Mouse (Mus musculus): ENCODE results near the gene Sipa1l1. TPM values are rescaled to one million over a fixed set of nuclear protein-coding genes. Genes with fewer than 3 reads are reported as not detected.

Sipa1l1 gene
- total RNA-seq, 2 experiments from 2014 or later: 27.7 to 32.6 TPM

- no peak for DNase-seq (ENCODE audit: low spot score in 2 of 2)
These were observed 116.9 kb downstream of the Sipa1l1 start for GRCm38 (mm10) chr12:82286068-82286467.

- no peak for DNase-seq (ENCODE audit: low spot score in 2 of 2)
These were observed 117.7 kb downstream of the Sipa1l1 start for GRCm38 (mm10) chr12:82286804-82287203.

GRCm38 (mm10) chr12:82293545-82294247 lies 124.6 kb downstream of the Sipa1l1 start:
- DNase-seq (ENCODE audit: low spot score in 2 of 2): no peak

GRCm38 (mm10) chr12:82294906-82295887 lies 126.1 kb downstream of the Sipa1l1 start:
- DNase-seq (ENCODE audit: low spot score in 2 of 2): no peak

GRCm38 (mm10) chr12:82296276-82296675 lies 127.2 kb downstream of the Sipa1l1 start:
- no peak for DNase-seq (ENCODE audit: low spot score in 2 of 2)

- DNase-seq (ENCODE audit: low spot score in 2 of 2): no peak
These were observed 128.1 kb downstream of the Sipa1l1 start for GRCm38 (mm10) chr12:82297196-82297595.

GRCm38 (mm10) chr12:82298662-82299460 lies 129.7 kb downstream of the Sipa1l1 start:
- no peak for DNase-seq (ENCODE audit: low spot score in 2 of 2)

GRCm38 (mm10) chr12:82304140-82304539 lies 135.0 kb downstream of the Sipa1l1 start:
- no peak for DNase-seq (ENCODE audit: low spot score in 2 of 2)

GRCm38 (mm10) chr12:82306035-82306434 lies 136.9 kb downstream of the Sipa1l1 start:
- DNase-seq (ENCODE audit: low spot score in 2 of 2): no peak

GRCm38 (mm10) chr12:82311593-82311992 lies 142.5 kb downstream of the Sipa1l1 start:
- DNase-seq (ENCODE audit: low spot score in 2 of 2): no peak

GRCm38 (mm10) chr12:82312091-82312820 lies 143.1 kb downstream of the Sipa1l1 start:
- no peak for DNase-seq (ENCODE audit: low spot score in 2 of 2)

GRCm38 (mm10) chr12:82313091-82313490 lies 144.0 kb downstream of the Sipa1l1 start:
- no peak for DNase-seq (ENCODE audit: low spot score in 2 of 2)

- no peak for DNase-seq (ENCODE audit: low spot score in 2 of 2)
These were observed 150.5 kb downstream of the Sipa1l1 start for GRCm38 (mm10) chr12:82319436-82320131.

GRCm38 (mm10) chr12:82320204-82320603 lies 151.1 kb downstream of the Sipa1l1 start:
- no peak for DNase-seq (ENCODE audit: low spot score in 2 of 2)

- DNase-seq (ENCODE audit: low spot score in 2 of 2): no peak
These were observed 152.3 kb downstream of the Sipa1l1 start for GRCm38 (mm10) chr12:82321397-82321796.

- DNase-seq (ENCODE audit: low spot score in 2 of 2): no peak
These were observed 152.7 kb downstream of the Sipa1l1 start for GRCm38 (mm10) chr12:82321855-82322254.

- no peak for DNase-seq (ENCODE audit: low spot score in 2 of 2)
These were observed 153.8 kb downstream of the Sipa1l1 start for GRCm38 (mm10) chr12:82322759-82323451.

- no peak for DNase-seq (ENCODE audit: low spot score in 2 of 2)
These were observed 155.5 kb downstream of the Sipa1l1 start for GRCm38 (mm10) chr12:82324621-82325020.

GRCm38 (mm10) chr12:82325502-82325901 lies 156.4 kb downstream of the Sipa1l1 start:
- DNase-seq (ENCODE audit: low spot score in 2 of 2): no peak

All from adrenal gland, adult 18-20 months (tissue).